Mouse (Mus musculus) neural tube, embryonic 10.5 days (tissue): ENCODE measurements at regions not wholly inside any gene's neighbourhood (a gene's known extent, or its start where the extent isn't known, plus 50 kb on each side); places are given as distances from the start of the nearest gene placed in this dataset.

Source experiments
- DNase-seq: peaks from one replicate; pipeline ENCODE4 v3.0.0-alpha.2; 2017; ENCODE audit warnings: low spot score; ENCODE audit errors: extremely low spot score

GRCm38 (mm10) chr9:41395471-41395870, 234.0 kb upstream of the Ubash3b start:
- DNase-seq: peak; percentile 39

GRCm38 (mm10) chr9:41391591-41392320, 230.3 kb upstream of the Ubash3b start:
- DNase-seq: no peak

GRCm38 (mm10) chr9:41379283-41379682, 217.8 kb upstream of the Ubash3b start:
- DNase-seq: no peak

GRCm38 (mm10) chr9:41378627-41379231, 217.2 kb upstream of the Ubash3b start:
- peak; percentile 51 for DNase-seq

DNA sequence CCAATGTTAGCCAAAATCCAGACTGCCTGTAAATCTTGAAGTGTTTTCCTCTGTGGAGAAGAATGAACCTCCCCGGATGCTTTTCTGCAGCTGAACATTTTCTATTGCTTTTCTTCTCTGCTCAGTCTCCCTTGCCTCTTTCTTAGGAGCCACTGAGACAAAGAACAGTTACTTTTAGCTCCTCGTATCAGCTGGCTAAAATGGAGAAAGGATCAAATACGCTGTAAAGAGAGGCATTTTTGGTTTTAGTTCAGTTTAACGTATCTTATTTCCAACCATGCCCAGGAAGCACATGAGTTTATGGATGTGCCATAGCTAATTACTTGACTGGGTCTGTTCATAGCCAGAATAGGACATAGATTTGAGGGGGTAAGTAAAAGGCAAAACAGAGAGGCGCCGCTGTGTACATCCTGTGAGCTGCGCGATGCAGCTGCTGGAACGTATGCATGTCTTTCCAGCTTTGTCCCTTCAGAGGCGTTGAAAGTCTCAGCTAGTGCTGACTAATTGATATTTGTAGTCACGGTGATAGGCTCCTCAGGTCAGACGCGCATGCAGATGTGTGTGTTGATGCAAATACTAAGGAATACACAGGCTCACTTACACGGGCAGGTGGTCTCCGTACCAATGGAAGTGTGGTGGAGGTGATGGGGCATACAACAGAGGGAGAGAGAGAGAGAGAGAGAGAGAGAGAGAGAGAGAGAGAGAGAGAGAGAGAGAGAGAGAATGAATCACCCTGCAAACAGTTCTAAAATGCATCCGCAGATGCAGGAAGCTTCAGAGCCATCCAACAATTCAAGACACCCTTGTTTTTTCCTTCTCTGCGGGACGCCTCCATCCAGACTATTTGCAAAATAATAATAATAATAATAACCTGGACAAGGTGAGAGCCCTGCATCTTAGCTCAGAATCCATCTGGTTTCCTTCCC, 216.5 kb upstream of the Ubash3b start:
- DNase-seq: peak; percentile 37

- DNase-seq: no peak
Observed at GRCm38 (mm10) chr9:41376948-41377700, 215.6 kb upstream of the Ubash3b start.

DNA sequence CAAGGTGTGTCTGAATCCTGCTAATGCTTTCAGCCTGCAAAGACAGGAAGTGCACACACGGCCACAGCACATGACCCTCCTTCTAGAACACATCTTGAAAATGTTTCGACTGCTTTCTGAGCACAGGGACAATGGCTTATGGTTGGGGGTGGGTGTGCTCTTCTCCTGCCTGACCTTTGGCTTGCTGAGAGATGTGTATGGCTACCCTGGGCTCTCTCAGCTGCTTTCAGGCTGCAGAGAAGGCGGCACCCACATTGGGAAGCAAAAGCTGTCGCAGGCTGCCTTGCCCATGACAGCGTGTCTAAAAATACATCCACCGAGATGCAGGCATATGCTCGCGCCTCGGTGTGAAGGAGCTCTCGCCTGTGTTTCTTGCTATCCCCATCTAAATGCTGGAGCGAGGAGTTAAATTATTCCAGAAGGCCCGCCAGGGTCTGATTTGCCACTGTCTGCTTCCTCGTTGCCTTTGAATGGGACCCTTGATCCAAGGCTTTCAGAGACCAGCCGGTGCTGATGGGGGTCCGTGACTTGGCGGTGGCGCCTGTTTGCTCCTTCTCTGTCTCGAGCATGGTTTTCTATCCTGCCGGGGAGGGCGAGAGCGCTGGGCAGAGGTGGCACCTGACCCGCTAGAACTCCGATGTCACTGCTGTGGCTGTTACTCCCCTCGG, 214.6 kb upstream of the Ubash3b start:
- peak; percentile 65 for DNase-seq

DNA sequence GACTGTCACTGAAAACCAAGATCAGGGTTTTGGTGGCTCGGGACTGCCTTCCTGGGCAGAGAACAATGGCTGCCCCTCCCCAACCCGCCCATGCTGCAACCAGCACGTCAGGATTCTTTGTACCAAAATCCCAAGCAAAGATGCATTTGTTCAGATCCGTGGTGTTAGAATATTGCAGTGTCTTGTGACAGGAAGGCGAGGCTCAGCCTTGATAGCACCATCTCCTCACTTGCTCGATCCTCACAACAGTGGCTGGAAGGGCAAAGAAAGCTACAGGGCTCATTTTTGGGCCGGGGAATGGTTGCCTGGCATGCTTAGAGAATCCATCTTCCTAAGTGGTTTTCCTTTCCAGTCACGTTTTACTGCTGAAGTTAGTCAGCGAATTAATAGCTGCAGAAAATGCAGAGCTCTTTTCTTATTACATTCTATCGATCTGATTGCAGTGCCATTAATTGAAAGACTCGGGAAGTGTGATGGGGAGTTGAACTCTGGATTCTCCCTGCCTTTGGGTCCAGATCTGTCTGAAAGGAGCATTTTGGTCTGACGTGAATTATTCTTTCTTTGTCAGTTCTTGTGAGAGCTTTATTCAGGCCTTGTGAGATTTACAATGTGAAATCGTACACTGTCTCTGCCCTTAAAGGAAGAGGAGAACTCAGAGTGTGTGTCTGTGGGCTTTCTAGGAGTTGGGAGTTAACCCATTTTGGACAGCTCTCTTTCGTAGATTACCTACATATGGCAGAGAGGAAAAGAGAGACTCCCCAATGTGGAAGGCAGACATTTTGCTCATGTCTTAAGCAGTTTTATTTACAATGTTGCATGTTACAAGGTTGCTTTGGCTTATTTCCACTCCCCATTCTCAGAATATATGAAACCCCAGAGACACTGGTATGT, 213.3 kb upstream of the Ubash3b start:
- peak; percentile 46 for DNase-seq

DNA sequence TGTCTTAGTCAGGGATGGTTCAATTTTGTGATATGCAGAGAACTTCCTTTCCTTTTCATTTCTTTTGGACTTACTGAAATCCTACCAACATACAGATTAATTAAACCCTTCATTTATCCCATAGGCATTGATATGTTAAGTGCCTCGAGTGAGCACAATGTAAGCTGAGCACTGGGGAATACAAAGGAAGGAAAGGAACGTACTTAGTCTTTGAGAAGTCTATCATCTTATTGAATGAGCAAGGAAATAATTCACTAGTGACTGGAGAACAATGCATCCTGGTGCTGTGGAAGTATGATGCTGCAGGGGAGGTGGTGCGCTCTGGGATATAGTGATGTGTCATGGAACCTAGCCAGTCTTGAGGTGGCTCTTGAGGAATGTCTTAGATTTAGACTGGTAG, 204.9 kb upstream of the Ubash3b start:
- DNase-seq: no peak

DNA sequence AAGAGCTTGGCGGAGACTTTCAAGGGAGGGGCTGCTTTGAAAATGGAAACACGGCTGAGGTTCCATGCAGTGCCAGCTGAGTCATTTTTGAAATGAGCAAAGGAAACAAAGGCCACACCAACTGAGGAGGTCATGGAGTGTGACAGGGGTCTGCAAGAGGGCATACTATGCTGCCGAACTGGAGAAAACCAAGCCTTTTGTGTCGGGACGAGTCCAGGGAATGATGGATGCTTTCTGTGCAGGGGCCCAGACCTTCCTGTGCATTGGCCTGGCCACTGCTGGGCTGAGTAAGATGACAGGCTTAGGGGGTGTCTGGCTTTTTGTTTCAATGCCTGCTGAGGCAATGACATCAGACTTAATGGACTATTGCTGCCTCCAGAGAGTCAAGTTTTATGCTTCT, 203.8 kb upstream of the Ubash3b start:
- DNase-seq: peak; percentile 77

DNA sequence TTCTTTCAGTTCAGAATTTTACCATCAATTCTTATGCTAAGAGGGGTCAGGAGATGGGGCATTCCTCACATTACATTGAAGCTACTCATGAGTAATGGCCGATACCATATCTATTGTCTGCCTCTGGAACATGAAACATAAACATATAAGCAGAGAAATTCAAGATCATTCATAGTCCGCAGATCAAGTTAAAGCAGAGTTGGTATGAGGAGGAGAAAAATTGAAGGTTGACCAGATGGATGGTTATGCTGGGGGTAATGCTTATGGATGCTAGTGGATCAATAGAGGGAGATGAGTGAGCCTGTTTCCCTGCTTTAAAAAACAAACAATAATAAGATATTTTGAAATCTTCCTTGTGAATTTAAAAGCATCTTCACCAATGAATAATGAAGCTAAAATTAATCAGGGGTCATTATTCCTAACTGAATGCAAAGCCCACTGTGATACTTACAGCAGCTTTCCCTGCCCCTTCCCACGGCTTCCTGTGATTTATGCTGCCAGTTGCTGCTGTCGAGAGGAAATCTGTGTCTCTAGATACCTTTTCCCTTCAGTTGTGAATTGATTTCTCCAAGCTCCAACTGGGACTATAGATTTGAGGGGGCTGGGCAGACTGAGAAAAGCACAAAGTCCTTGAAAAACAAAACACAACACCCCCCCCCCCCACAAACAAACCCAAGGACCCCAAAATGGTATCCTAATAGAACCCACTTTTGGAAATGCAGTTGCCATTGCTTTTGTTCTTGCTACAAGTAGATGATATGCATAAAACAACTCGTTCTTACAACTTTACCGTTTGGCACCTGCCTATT, 203.1 kb upstream of the Ubash3b start:
- no peak for DNase-seq

DNA sequence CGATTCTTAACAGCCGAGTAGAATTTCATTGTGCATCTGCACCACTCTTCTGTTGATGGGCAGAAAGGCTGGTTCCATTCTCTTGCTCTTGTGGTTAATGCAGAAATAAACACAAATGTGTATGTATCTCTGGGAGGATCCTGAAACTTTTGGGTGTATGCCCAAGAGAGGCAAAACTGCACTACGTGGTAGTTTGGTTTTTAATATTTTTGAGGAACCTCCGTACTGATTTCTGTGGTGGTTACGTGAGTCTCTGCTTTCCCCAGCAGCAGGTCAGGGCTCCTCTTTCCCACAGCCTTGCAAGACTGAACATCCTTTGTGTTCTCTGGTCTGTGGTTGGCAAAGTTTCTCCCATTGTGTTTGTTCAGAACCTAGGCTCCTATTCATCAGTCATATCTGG, 198.9 kb upstream of the Ubash3b start:
- DNase-seq: no peak

DNA sequence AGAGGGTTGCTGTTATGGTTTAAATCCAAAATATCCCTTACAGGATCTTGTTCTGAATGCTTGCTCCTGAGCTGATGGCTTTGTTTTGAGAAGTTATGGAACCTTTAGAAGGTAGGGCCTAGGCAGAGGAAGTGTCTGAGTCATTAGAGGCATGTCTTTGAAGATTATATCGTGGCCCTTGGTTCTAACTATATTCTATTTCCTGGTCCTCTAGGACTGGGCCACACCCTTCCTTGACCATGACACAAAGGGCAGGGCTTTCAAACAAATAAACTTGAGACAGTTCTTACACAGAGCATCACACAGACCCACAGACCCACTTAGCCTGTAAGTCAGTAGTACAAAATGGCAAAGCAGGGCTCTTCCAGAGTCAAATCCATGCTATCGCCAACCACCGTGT, 197.8 kb upstream of the Ubash3b start:
- DNase-seq: no peak

DNA sequence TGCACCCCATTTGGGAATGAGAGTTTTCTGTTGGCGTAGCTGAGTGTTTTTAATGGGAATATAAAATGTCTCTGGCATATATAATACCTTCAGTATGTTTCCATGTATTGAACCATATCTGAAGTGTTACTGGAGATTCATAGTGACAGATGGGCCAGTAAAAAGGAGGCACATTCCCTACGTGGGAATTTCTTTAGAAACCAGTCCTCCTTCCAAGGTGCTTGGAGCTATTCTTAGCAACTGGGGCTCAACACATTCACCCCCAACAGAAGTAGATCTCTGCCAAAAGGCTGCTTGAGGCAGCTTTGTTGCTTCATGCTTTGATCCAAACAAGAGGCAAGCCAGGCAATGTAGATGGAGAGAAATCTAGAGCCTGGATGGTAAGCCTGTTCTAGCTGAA, 183.8 kb upstream of the Ubash3b start:
- no peak for DNase-seq

DNA sequence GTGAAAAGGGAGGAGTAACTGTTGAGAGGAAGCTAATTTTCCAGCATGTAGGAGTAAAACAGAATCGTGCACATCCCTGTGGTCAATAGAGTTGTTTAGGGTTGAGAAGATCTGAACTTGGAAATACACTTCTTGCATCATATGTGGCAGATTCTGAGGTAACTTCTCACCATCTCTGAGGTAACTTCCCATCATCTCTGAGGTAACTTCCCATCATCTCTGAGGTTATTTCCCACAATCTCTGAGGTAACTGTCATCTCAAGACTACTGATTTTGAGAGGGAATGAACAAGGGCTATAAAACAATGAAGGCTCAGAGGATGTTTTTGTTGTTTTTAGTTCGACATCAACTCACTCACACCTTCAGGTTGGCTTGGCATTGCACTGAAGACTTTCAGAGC, 175.9 kb upstream of the Ubash3b start:
- DNase-seq: no peak

DNA sequence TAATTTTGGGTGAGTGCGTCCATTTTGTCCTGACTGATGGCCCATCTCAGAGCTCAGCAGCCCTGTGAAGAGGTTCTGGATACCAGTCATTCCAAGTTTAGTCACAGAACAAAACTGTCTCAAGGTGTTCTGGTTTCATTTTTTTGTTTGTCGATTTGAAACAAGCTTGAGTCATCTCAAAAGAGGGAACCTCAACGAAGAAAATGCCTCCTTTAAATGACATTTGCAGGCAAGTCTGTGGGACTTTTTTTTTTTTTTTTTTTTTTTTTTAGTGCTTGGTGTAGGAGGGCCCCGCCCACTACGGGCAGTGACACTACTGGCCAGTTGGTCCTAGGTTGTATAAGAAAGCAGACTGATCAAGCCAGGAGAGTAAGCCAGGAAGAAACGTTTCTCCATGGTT, 175.3 kb upstream of the Ubash3b start:
- no peak for DNase-seq

DNA sequence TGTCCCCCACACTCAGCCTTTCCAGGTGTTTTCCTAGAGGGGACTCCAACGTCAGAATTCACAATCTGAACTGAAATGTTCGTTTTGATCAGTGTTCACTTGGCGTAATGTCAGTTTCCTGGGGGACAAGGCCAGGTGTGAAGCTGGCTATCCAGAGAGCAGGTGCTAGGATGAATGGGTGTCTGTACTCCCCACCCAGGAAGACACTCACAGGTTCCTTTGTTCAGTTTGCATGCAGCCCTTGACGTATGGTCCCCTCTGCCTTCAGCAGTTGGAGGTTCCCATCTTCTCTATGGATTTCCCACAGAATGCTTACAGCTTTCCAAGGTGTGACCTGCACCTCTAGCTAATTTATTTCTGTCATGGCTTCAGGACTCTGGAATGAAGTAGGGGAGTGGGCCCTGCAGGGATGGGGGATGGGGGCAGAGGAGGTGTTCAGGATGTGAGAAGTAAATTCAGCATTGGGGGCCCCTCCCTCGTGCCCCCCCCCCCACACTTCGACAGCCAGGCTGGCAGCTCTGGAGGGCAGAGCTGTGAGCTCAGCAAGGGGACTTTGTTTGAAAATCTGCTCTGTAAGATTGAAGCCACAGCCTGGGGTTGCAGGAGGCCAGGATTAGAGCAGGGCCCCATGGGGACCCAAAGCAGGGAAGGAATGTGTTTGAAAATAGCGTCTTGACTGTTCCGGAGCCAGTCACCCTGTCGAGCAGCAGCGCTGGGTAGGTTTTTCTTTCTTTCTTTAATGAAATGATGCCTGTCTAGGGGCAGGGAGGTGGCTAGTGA, 173.2 kb upstream of the Ubash3b start:
- peak; percentile 62 for DNase-seq

- DNase-seq: no peak
Observed at GRCm38 (mm10) chr9:41333526-41333925, 172.0 kb upstream of the Ubash3b start.
